Mouse (Mus musculus): ENCODE results near the gene Rfxank. TPM values are rescaled to one million over a fixed set of nuclear protein-coding genes. Genes with fewer than 3 reads are reported as not detected.

Gene Rfxank
- polyA plus RNA-seq (2015; fragmentation: Nextera tagmentation; extraction: Ambion mirVana) = 10.4 and 10.5 TPM in 2 replicates

GRCm38 (mm10) chr8:70139026-70139857 is at the start of gene Rfxank, which contains the start of the genes Borcs8 and Mef2b:
Rfxank (minus strand) TSS chr8:70139154.
Borcs8 (plus strand) TSS chr8:70139499.
Mef2b (plus strand) TSS chr8:70139711.

DNA sequence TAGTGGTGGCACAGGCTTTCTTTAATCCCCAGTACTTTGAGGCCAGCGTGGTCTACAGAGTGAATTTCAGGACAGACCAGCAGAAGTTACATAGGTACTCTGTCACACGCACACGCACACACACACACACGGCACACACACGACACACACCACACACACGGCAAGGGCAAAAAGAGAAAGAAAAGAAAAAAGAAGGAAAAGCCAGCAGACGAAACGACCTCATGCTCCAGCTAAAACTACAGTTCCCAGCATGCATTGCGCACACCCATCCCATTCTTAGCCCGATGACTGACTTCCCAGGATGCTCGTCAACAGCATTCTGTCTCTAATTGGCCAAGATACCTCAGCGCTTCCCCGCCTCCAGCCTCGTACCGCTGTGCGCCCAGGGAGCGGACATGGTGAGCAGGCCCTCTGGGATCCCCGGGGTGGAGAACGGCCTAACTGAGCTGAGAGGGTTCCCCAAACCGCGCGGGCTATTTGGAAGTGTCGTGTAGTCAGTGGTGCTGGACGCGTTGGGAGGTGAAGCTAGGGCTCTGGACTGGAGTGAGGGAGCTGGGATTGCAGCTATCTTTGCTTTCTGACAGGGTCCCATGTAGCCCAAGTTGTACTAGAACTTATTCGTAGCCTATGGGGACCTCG is 33.2 kb upstream of the Rfxank start, which contains the start of gene Tmem161a:
Tmem161a (plus strand) TSS at position 314 of the 639 bp plus-strand sequence.

DNA sequence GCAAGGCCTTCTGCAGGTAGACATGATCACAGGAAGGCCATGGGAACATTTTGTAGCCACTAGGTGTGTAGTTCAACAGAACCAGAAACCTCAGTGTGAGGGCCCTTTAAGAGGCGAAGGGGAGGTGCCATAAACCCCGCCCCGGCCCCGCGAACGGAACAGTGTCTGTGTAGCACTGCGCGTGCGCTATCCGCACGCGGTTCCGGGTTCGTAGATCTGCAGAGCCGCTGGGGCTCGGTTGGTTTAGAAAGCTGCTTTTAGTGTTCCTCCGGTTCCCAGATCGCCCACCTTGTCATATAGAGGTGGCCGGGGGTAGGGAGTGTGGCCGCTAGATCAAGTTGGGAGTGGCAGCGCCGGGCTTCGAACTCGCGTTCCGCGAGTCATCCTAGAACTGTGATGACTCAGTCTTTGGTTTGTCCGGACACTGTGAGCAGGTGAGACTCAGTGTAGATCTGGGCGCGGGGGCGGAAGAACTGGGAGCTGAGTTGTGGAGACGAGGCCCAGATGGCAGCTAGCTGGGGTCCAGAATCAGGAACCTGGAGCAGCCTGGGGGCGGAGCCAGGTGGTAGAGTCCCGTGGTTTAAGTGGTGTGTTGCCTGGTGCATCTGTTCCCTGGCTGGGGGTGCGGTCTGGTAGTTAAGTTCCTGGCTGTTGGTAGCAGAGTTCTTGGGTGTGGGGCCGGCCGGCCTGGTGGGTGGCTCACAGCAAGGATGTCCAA is 7.6 kb downstream of the Rfxank start, which contains the start of gene Nr2c2ap:
Nr2c2ap (plus strand) TSS at position 168 of the 718 bp plus-strand sequence.

DNA sequence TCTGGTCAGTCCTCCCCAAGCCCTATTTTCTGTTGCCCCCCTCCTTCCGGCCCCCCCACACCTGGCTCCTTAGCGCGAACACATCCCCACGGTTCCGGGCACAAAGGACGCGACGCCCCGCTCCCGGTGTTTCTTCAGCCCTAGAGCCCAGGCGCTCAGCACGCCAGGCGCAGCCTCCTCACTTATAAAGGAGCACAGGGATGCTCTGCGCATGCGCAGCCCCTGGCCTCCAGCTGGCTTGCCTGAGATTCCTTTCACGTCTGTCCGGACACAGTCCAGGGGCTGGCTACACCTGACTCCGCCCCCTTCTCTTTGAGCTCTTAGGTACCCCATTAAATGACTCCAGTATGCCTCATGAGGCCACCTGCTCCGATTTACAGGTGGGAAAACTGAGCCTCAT is 18.3 kb downstream of the Rfxank start, which contains the start of gene Ncan:
Ncan (minus strand) TSS at position 207 of the 400 bp plus-strand sequence.

DNA sequence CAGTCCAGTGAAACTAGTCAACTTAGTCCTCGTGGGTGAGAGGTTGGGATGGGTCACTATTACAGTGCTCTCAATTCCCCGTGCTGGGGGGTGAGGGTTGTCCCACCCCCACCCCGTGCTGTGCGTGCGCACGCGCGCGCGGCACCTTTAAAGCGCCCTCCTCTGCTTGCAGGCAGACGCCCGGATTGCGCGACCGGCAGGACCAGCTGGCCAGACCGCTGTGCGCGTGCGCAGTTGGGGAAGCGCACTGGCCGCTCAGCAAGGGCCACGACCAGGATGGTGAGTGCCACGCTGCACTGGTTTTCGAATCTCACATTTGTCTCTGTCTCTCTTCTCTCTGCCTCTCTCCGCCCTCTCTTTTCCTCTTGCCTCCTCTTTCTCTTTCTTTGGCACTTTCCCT is 55.7 kb downstream of the Rfxank start, which contains the start of gene Hapln4:
Hapln4 (plus strand) TSS at position 173 of the 400 bp plus-strand sequence.

Small RNA genes lying within 50 kb of the gene (microRNA-seq; reads per million reads assigned to microRNA genes)
- 0 reads per million in 2 experiments for gene Mir7066

Other genes with a start within 250 kb of the Rfxank start
- 1.3 and 1.7 TPM in 2 replicates for gene Tssk6, start 237.0 kb downstream of the Rfxank start, polyA plus RNA-seq (2015; fragmentation: Nextera tagmentation; extraction: Ambion mirVana)
- gene Ndufa13, start 236.6 kb downstream of the Rfxank start, polyA plus RNA-seq (2015; fragmentation: Nextera tagmentation; extraction: Ambion mirVana) = 313 and 340 TPM in 2 replicates
- 12.2 and 13.0 TPM in 2 replicates for gene Yjefn3, start 236.4 kb downstream of the Rfxank start, polyA plus RNA-seq (2015; fragmentation: Nextera tagmentation; extraction: Ambion mirVana)
- 20.4 and 23.2 TPM in 2 replicates for gene Gatad2a, start 142.8 kb downstream of the Rfxank start, polyA plus RNA-seq (2015; fragmentation: Nextera tagmentation; extraction: Ambion mirVana)
- 23.2 and 26.4 TPM in 2 replicates for gene Mau2, start 96.4 kb downstream of the Rfxank start, polyA plus RNA-seq (2015; fragmentation: Nextera tagmentation; extraction: Ambion mirVana)
- gene Sugp1, start 96.3 kb downstream of the Rfxank start, polyA plus RNA-seq (2015; fragmentation: Nextera tagmentation; extraction: Ambion mirVana) = 21.5 and 24.3 TPM in 2 replicates
- 0.19 TPM in 1 of 2 replicates, not detected in the other for gene Tm6sf2, start 66.2 kb downstream of the Rfxank start, polyA plus RNA-seq (2015; fragmentation: Nextera tagmentation; extraction: Ambion mirVana)
- not detected in 2 replicates for gene Hapln4, start 55.7 kb downstream of the Rfxank start, polyA plus RNA-seq (2015; fragmentation: Nextera tagmentation; extraction: Ambion mirVana)
- gene Ncan, start 18.3 kb downstream of the Rfxank start, polyA plus RNA-seq (2015; fragmentation: Nextera tagmentation; extraction: Ambion mirVana) = 0.01 TPM in 2 replicates
- 9.9 and 13.2 TPM in 2 replicates for gene Nr2c2ap, start 7.8 kb downstream of the Rfxank start, polyA plus RNA-seq (2015; fragmentation: Nextera tagmentation; extraction: Ambion mirVana)
- gene Borcs8, start 345 bp upstream of the Rfxank start, polyA plus RNA-seq (2015; fragmentation: Nextera tagmentation; extraction: Ambion mirVana) = 23.9 and 24.5 TPM in 2 replicates
- 0.35 and 0.50 TPM in 2 replicates for gene Mef2b, start 557 bp upstream of the Rfxank start, polyA plus RNA-seq (2015; fragmentation: Nextera tagmentation; extraction: Ambion mirVana)
- gene Tmem161a, start 33.2 kb upstream of the Rfxank start, polyA plus RNA-seq (2015; fragmentation: Nextera tagmentation; extraction: Ambion mirVana) = 57.1 and 62.8 TPM in 2 replicates
- 11.5 and 12.0 TPM in 2 replicates for gene Slc25a42, start 73.2 kb upstream of the Rfxank start, polyA plus RNA-seq (2015; fragmentation: Nextera tagmentation; extraction: Ambion mirVana)
- 16.0 and 16.7 TPM in 2 replicates for gene Sugp2, start 95.1 kb upstream of the Rfxank start, polyA plus RNA-seq (2015; fragmentation: Nextera tagmentation; extraction: Ambion mirVana)
- 18.4 and 19.5 TPM in 2 replicates for gene Armc6, start 95.3 kb upstream of the Rfxank start, polyA plus RNA-seq (2015; fragmentation: Nextera tagmentation; extraction: Ambion mirVana)
- gene Homer3, start 143.7 kb upstream of the Rfxank start, polyA plus RNA-seq (2015; fragmentation: Nextera tagmentation; extraction: Ambion mirVana) = 10.6 and 15.7 TPM in 2 replicates
- 22.4 and 27.8 TPM in 2 replicates for gene Ddx49, start 163.3 kb upstream of the Rfxank start, polyA plus RNA-seq (2015; fragmentation: Nextera tagmentation; extraction: Ambion mirVana)
- gene Cope, start 163.4 kb upstream of the Rfxank start, polyA plus RNA-seq (2015; fragmentation: Nextera tagmentation; extraction: Ambion mirVana) = 216 and 248 TPM in 2 replicates
- gene Cers1, start 176.6 kb upstream of the Rfxank start, polyA plus RNA-seq (2015; fragmentation: Nextera tagmentation; extraction: Ambion mirVana) = 18.4 and 21.9 TPM in 2 replicates
- gene Gdf1, start 190.7 kb upstream of the Rfxank start, polyA plus RNA-seq (2015; fragmentation: Nextera tagmentation; extraction: Ambion mirVana) = 4.1 and 4.4 TPM in 2 replicates
- 7.2 and 8.6 TPM in 2 replicates for gene Upf1, start 214.1 kb upstream of the Rfxank start, polyA plus RNA-seq (2015; fragmentation: Nextera tagmentation; extraction: Ambion mirVana)
- 0.58 and 5.8 TPM in 2 replicates for gene Comp, start 234.4 kb upstream of the Rfxank start, polyA plus RNA-seq (2015; fragmentation: Nextera tagmentation; extraction: Ambion mirVana)